Mouse (Mus musculus) heart, adult 11 months (tissue): ENCODE measurements around the gene Gm20662.

Source experiments
- DNase-seq: peaks from one replicate; pipeline ENCODE4 v3.0.0; 2022

Gene Gm20662

GRCm38 (mm10) chr9:107996049-107996448, at the start of gene Gm20662:
Gene Gm20662, plus strand, starts transcription at chr9:107996349.
- DNase-seq, result no peak

GRCm38 (mm10) chr9:107947241-107948194, 48.6 kb upstream of the Gm20662 start:
- no peak for DNase-seq

- DNase-seq, result no peak
Observed at GRCm38 (mm10) chr9:107949184-107949921, 46.8 kb upstream of the Gm20662 start.

- no peak for DNase-seq
Observed at GRCm38 (mm10) chr9:107949922-107950235, 46.3 kb upstream of the Gm20662 start, which contains the start of gene Traip. Gene Traip, plus strand, starts transcription at chr9:107950136.

- DNase-seq, result peak; percentile 99
Observed at GRCm38 (mm10) chr9:107950460-107951355, 45.4 kb upstream of the Gm20662 start.

GRCm38 (mm10) chr9:107955613-107956289, 40.4 kb upstream of the Gm20662 start:
- no peak for DNase-seq

- no peak for DNase-seq
Observed at GRCm38 (mm10) chr9:107957141-107957540, 39.0 kb upstream of the Gm20662 start.

- DNase-seq, result no peak
Observed at GRCm38 (mm10) chr9:107959896-107960295, 36.3 kb upstream of the Gm20662 start.

- no peak for DNase-seq
Observed at GRCm38 (mm10) chr9:107960928-107961327, 35.2 kb upstream of the Gm20662 start.

GRCm38 (mm10) chr9:107961351-107961762, 34.8 kb upstream of the Gm20662 start:
- DNase-seq, result no peak

GRCm38 (mm10) chr9:107961881-107962280, 34.3 kb upstream of the Gm20662 start:
- DNase-seq, result peak; percentile 93

- DNase-seq, result peak; percentile 91
Observed at GRCm38 (mm10) chr9:107962916-107963315, 33.2 kb upstream of the Gm20662 start.

- peak; percentile 98 for DNase-seq
Observed at GRCm38 (mm10) chr9:107963700-107964099, 32.4 kb upstream of the Gm20662 start.

GRCm38 (mm10) chr9:107964681-107965080, 31.5 kb upstream of the Gm20662 start:
- peak; percentile 90 for DNase-seq

- DNase-seq, result peak; percentile 96
Observed at GRCm38 (mm10) chr9:107966676-107967075, 29.5 kb upstream of the Gm20662 start.

GRCm38 (mm10) chr9:107967437-107967836, 28.7 kb upstream of the Gm20662 start:
- peak; percentile 93 for DNase-seq

GRCm38 (mm10) chr9:107968531-107968930, 27.6 kb upstream of the Gm20662 start:
- DNase-seq, result peak; percentile 90

GRCm38 (mm10) chr9:107970311-107970710, 25.8 kb upstream of the Gm20662 start:
- peak; percentile 93 for DNase-seq

GRCm38 (mm10) chr9:107971690-107972541, 24.2 kb upstream of the Gm20662 start:
- peak; percentile 99 for DNase-seq

- DNase-seq, result peak; percentile 92
Observed at GRCm38 (mm10) chr9:107974491-107975171, 21.5 kb upstream of the Gm20662 start.
